ENCODE assay signal across 16 mouse cellular contexts in the genomic region with DNA sequence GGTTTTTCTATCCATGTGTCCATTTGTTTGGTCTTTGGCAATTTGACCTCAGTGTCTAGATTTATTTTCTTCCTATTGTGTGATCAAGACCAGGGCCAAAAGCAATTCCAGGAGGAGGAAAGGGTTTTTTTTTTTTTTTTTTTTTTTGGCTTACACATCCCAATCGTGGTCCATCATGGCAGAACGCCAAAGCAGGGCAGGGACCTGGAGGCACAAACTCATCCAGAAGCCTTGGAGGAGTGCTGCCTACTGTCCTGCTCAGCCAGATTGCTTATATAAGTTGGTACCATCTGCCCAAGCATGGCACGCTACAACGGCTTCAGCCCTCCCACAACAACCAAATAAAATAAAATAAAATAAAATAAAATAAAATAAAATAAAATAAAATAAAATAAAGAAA.
DNase-seq lines count a peak whose midpoint lies in the region; ATAC-seq lines count a peak whose summit lies in the region.
"Had no signal": no experiment of that assay in that cellular context is flagged by ENCODE, and none has a peak within 500 bp of the region (broad histone marks: within the 10 kb centered on the region; RNA-seq: fewer than 3 reads in every experiment).

No protein-coding gene starts in this region.

- DNase-seq in left cerebral cortex, postnatal 4 days: peak; percentile 89
- DNase-seq in left cerebral cortex, postnatal 14 days (ENCODE audit: low spot score in 2 of 2): no peak
- DNase-seq in cerebellum, adult 11 months: peak; percentile 57
- peak; percentile 78 for DNase-seq in cerebellum, adult 9-11 months
- no peak for DNase-seq in layer of hippocampus, adult 9-11 months
- DNase-seq: gastrocnemius, postnatal 36 days; heart, adult 2 months; kidney, adult 9 months; kidney, postnatal 25 days; liver, embryonic 13.5 days; lung, adult 2 months; lung, postnatal 14 days; thymus, adult 2 months had no signal

- ATAC-seq in frontal cortex, adult (ENCODE audit: low TSS enrichment): no peak
- ATAC-seq in erythroblast, adult 5-6 weeks (replicated peaks; ENCODE audit: low FRiP score, poor library complexity, severe bottlenecking): no peak
- ATAC-seq: intestine, embryonic 15.5 days had no signal

- intact Hi-C loops in left cerebral cortex, postnatal 4 days (cut with DNase I): no loop called here
- intact Hi-C loops in left cerebral cortex, postnatal 14 days (cut with DNase I): no loop called here

Comparison
In these comparisons a context has a peak if more than half of its experiments do, and no peak if none do; other contexts are left out.
1. DNase-seq: peak in left cerebral cortex, postnatal 4 days (single experiment), cerebellum, adult 11 months (single experiment) and cerebellum, adult 9-11 months (single experiment); none in left cerebral cortex, postnatal 14 days (0 of 2) and layer of hippocampus, adult 9-11 months (single experiment).